19 mouse cellular contexts compared by ENCODE assay signal in the genomic region with DNA sequence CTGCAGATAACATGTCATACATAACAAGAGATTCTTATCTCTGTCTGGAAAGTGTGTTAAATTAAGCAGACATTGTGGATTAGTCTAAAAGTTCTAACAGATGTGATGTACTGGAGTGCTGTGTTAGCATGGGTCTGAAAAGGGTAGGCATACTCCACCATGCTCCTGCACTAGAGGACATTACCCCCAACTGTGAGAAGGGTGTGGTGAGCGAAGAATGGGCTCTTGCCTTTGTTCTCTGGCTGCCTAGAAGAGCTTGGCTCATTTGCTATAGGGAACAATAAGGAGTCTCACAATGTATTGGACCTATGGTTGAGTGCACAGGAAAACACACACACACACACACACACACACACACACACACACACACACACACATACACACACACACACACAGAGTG.
"Had no signal": no experiment of that assay in that cellular context is flagged by ENCODE, and none has a peak within 500 bp of the region (broad histone marks: within the 10 kb centered on the region; RNA-seq: fewer than 3 reads in every experiment).

No protein-coding gene starts in this region.

- H3K9ac ChIP-seq: liver, postnatal 0 days; lung, embryonic 15.5 days; midbrain, embryonic 12.5 days; neural tube, embryonic 13.5 days; neural tube, embryonic 15.5 days had no signal

- ATAC-seq: liver, postnatal 0 days; lung, postnatal 0 days; midbrain, embryonic 16.5 days had no signal

- H3K27ac ChIP-seq: lung, embryonic 15.5 days; midbrain, embryonic 10.5 days; midbrain, embryonic 12.5 days; neural tube, embryonic 13.5 days; neural tube, embryonic 15.5 days had no signal

- H3K36me3 ChIP-seq: lung, embryonic 15.5 days; midbrain, embryonic 10.5 days; midbrain, embryonic 12.5 days; neural tube, embryonic 13.5 days; neural tube, embryonic 15.5 days had no signal

- H3K9me3 ChIP-seq: lung, embryonic 15.5 days; midbrain, embryonic 10.5 days; midbrain, embryonic 12.5 days; neural tube, embryonic 13.5 days; neural tube, embryonic 15.5 days had no signal

- H3K4me3 ChIP-seq: lung, embryonic 15.5 days; midbrain, embryonic 10.5 days; midbrain, embryonic 12.5 days; myocyte; neural tube, embryonic 13.5 days; neural tube, embryonic 15.5 days had no signal

- H3K27me3 ChIP-seq: lung, embryonic 15.5 days; midbrain, embryonic 12.5 days; neural tube, embryonic 13.5 days; neural tube, embryonic 15.5 days had no signal

- H3K4me2 ChIP-seq: lung, embryonic 15.5 days; midbrain, embryonic 12.5 days; neural tube, embryonic 13.5 days; neural tube, embryonic 15.5 days had no signal

- DNase-seq: liver, postnatal 0 days; lung, adult 2 months; lung, postnatal 4 days; midbrain, embryonic 14.5 days; right cerebral cortex, adult 18-20 months; right cerebral cortex, postnatal 25 days; right cerebral cortex, postnatal 4 days; spleen, adult 18-20 months; thymus, adult 18-20 months; thymus, postnatal 25 days; thymus, postnatal 4 days had no signal
